Mouse (Mus musculus) mouse embryonic stem cell (cell line): Measurements from ENCODE around the gene Gal3st4.

Experiments
- in situ Hi-C, 2 experiments: fragments of 300-500 bp; cut with MboI; formaldehyde crosslinking; loops; 1 replicate in 1 of 2; 3 replicates in 1 of 2; pipeline ENCODE4 v1.14.3; 2019 to 2020; ENCODE audit warnings: low sequenced_read_pairs in 2 of 2, low pct_unique_long_range_greater_than_20kb in 1 of 2, mixed read lengths in 1 of 2; ENCODE audit not compliant: unreplicated experiment in 1 of 2

Gal3st4 gene

GRCm38 (mm10) chr5:138263260-138264206 lies 9.1 kb downstream of the Gal3st4 start, which contains the start of gene BC037034:
BC037034 (minus strand) TSS chr5:138264033.
- in situ Hi-C loops, result no loop called here

GRCm38 (mm10) chr5:138262582-138263240 lies 9.9 kb downstream of the Gal3st4 start:
- in situ Hi-C loops, result no loop called here

GRCm38 (mm10) chr5:138262001-138262400 lies 10.6 kb downstream of the Gal3st4 start:
- in situ Hi-C loops, result no loop called here

- in situ Hi-C loops, result no loop called here
Observed at GRCm38 (mm10) chr5:138260834-138261233, 11.8 kb downstream of the Gal3st4 start.

- in situ Hi-C loops, result no loop called here
Observed at GRCm38 (mm10) chr5:138260051-138260450, 12.6 kb downstream of the Gal3st4 start.

GRCm38 (mm10) chr5:138258993-138259392 lies 13.6 kb downstream of the Gal3st4 start:
- in situ Hi-C loops, result no loop called here

- in situ Hi-C loops, result no loop called here
Observed at GRCm38 (mm10) chr5:138258542-138258941, 14.1 kb downstream of the Gal3st4 start.

GRCm38 (mm10) chr5:138258078-138258477 lies 14.6 kb downstream of the Gal3st4 start:
- in situ Hi-C loops, result no loop called here

GRCm38 (mm10) chr5:138257585-138257978 lies 15.1 kb downstream of the Gal3st4 start:
- in situ Hi-C loops, result no loop called here

- in situ Hi-C loops, result no loop called here
Observed at GRCm38 (mm10) chr5:138256966-138257584, 15.6 kb downstream of the Gal3st4 start.

- in situ Hi-C loops, result no loop called here
Observed at GRCm38 (mm10) chr5:138256094-138256467, 16.6 kb downstream of the Gal3st4 start.

GRCm38 (mm10) chr5:138255353-138256093 lies 17.1 kb downstream of the Gal3st4 start, which contains the start of gene Lamtor4:
Lamtor4 (plus strand) TSS chr5:138255482.
- in situ Hi-C loops, result no loop called here

GRCm38 (mm10) chr5:138253061-138253460 lies 19.6 kb downstream of the Gal3st4 start:
- in situ Hi-C loops, result loop anchor here (5.0 kb wide), 2 partner anchors 46 to 51 kb away; no protein-coding TSS in a partner anchor

- in situ Hi-C loops, result loop anchor here (5.0 kb wide), 2 partner anchors 44 to 49 kb away; no protein-coding TSS in a partner anchor
Observed at GRCm38 (mm10) chr5:138251144-138251543, 21.5 kb downstream of the Gal3st4 start.

GRCm38 (mm10) chr5:138241511-138241910 lies 31.1 kb downstream of the Gal3st4 start:
- in situ Hi-C loops, result no loop called here

- in situ Hi-C loops, result no loop called here
Observed at GRCm38 (mm10) chr5:138234224-138234623, 38.4 kb downstream of the Gal3st4 start.

- in situ Hi-C loops, result no loop called here
Observed at GRCm38 (mm10) chr5:138233778-138234177, 38.9 kb downstream of the Gal3st4 start.

GRCm38 (mm10) chr5:138229511-138229910 lies 43.1 kb downstream of the Gal3st4 start:
- in situ Hi-C loops, result no loop called here
